Comparison of ENCODE assay signal across 16 mouse cellular contexts in the genomic region with DNA sequence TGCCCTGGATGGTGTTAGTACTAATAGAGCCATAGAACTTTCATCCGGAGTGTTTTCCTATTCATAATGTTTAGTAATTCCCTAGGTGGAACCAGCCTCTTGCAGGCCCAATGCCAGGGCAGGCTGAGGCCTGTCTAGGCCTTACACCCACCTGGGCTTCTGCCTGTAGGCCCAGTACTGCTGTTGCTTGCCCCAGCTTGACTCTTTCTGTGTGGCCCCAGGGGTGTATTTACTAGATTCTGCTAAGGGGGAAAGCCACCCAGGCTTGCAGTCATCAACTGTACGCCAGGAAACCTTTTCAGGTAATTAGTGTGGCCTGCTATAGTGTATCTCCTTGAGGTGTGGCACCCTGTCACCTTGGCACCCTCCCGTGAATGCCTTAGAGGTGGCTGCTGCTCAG.
"Had no signal": no experiment of that assay in that cellular context is flagged by ENCODE, and none has a peak within 500 bp of the region (broad histone marks: within the 10 kb centered on the region; RNA-seq: fewer than 3 reads in every experiment).

No protein-coding gene starts in this region.

- H3K4me2 ChIP-seq: limb, embryonic 12.5 days; liver, embryonic 13.5 days; neural tube, embryonic 15.5 days had no signal

- H3K9me3 ChIP-seq: limb, embryonic 12.5 days; liver, embryonic 13.5 days; neural tube, embryonic 15.5 days had no signal

- DNase-seq: kidney, adult 2 months; kidney, postnatal 25 days; liver; liver, embryonic 13.5 days; lung, adult 18-20 months; lung, postnatal 36 days; midbrain, embryonic 14.5 days; right cerebral cortex, postnatal 4 days; spleen, adult 18-20 months; thymus, adult 18-20 months; thymus, postnatal 14 days had no signal

- H3K36me3 ChIP-seq: limb, embryonic 12.5 days; liver, embryonic 13.5 days; neural tube, embryonic 15.5 days had no signal

- H3K4me3 ChIP-seq: left cerebral cortex, adult 2 months; limb, embryonic 12.5 days; liver, embryonic 13.5 days; myocyte; neural tube, embryonic 15.5 days had no signal

- H3K9ac ChIP-seq: limb, embryonic 12.5 days; liver, embryonic 13.5 days; neural tube, embryonic 15.5 days had no signal

- H3K27me3 ChIP-seq: limb, embryonic 12.5 days; liver, embryonic 13.5 days; neural tube, embryonic 15.5 days had no signal

- ATAC-seq: intestine, embryonic 16.5 days had no signal

- H3K4me1 ChIP-seq: liver, embryonic 13.5 days had no signal

- H3K27ac ChIP-seq: left cerebral cortex, adult 2 months; limb, embryonic 12.5 days; liver, embryonic 13.5 days; neural tube, embryonic 15.5 days had no signal
